Mouse (Mus musculus): Measurements from ENCODE around the gene B9d1. TPM values are rescaled to one million over a fixed set of nuclear protein-coding genes. Genes with fewer than 3 reads are reported as not detected.
A peak's percentile ranks its signal among the peaks of the same experiment; 100 is the strongest.

Gene B9d1
- polyA plus RNA-seq, 1 experiment from 2014 or later: 16.8 TPM

- Histone ChIP-seq H3K27ac (ENCODE audit: low read length) (no peak overlapping the region), H3K36me3 (ENCODE audit: insufficient read depth, low read length) (no peaks in the 10 kb centered on the region), H3K4me3 (ENCODE audit: low read depth, low read length) (no peak overlapping the region), H3K9me3 (ENCODE audit: low read length) (no peaks in the 10 kb centered on the region), H3K9ac (replicated peaks; ENCODE audit: low read depth) (no peak overlapping the region), H3K4me1 (ENCODE audit: insufficient read depth, low read depth, low read length) (0 out of 2 replicates have a peak, but pooled peaks cover 3% of the 10 kb centered on the region), H3K27me3 (replicated peaks; ENCODE audit: insufficient read depth, low read length) (no peaks in the 10 kb centered on the region), H3K4me2 (replicated peaks; ENCODE audit: low read depth, low read length) (no peak overlapping the region)
- ATAC-seq (no peak), DNase-seq (ENCODE audit: low spot score) (no peak)
- WGBS: 66% methylated on average over 4 of the region's 4 CpGs
- TF ChIP-seq CTCF (IDR thresholded peaks at IDR 0.05) (no peak), EP300 (IDR thresholded peaks at IDR 0.05) (no peak)
Measured at GRCm38 (mm10) chr11:61473630-61474029, 31.3 kb upstream of the B9d1 start.

- H3K4me1 ChIP-seq (ENCODE audit: insufficient read depth, low read depth, low read length): no peaks in the 10 kb centered on the region
- WGBS: 35% methylated on average over 12 of the region's 12 CpGs
- H3K9me3 ChIP-seq (ENCODE audit: low read length): no peaks in the 10 kb centered on the region
- no peaks in the 10 kb centered on the region for H3K27me3 ChIP-seq (replicated peaks; ENCODE audit: insufficient read depth, low read length)
- no peak overlapping the region for H3K27ac ChIP-seq (ENCODE audit: low read length)
- DNase-seq (ENCODE audit: low spot score) (peak; percentile 65), ATAC-seq (0 out of 2 replicates have a peak, but pooled peaks have one; percentile 37)
- TF ChIP-seq CTCF (IDR thresholded peaks at IDR 0.05) (no peak), EP300 (IDR thresholded peaks at IDR 0.05) (no peak)
- no peak overlapping the region for H3K9ac ChIP-seq (replicated peaks; ENCODE audit: low read depth)
- peak overlapping the region; percentile 17; the same call in 1 of the 2 replicates for H3K4me3 ChIP-seq (ENCODE audit: low read depth, low read length)
- no peaks in the 10 kb centered on the region for H3K36me3 ChIP-seq (ENCODE audit: insufficient read depth, low read length)
- H3K4me2 ChIP-seq (replicated peaks; ENCODE audit: low read depth, low read length): peak overlapping the region; percentile 48
Measured at GRCm38 (mm10) chr11:61476786-61477382, 28.1 kb upstream of the B9d1 start.

- ATAC-seq: no peak
Measured at GRCm38 (mm10) chr11:61477566-61478508, 27.1 kb upstream of the B9d1 start.

GRCm38 (mm10) chr11:61478788-61479187 is 26.2 kb upstream of the B9d1 start:
- H3K9ac ChIP-seq (replicated peaks; ENCODE audit: low read depth): no peak overlapping the region
- H3K4me1 ChIP-seq (ENCODE audit: insufficient read depth, low read depth, low read length): no peaks in the 10 kb centered on the region
- H3K36me3 ChIP-seq (ENCODE audit: insufficient read depth, low read length): no peaks in the 10 kb centered on the region
- H3K9me3 ChIP-seq (ENCODE audit: low read length): no peaks in the 10 kb centered on the region
- ATAC-seq (no peak), DNase-seq (ENCODE audit: low spot score) (no peak)
- H3K27me3 ChIP-seq (replicated peaks; ENCODE audit: insufficient read depth, low read length): no peaks in the 10 kb centered on the region
- 80% methylated on average over 4 of the region's 4 CpGs for WGBS
- no peak for TF ChIP-seq EP300 (IDR thresholded peaks at IDR 0.05)
- no peak for TF ChIP-seq CTCF (IDR thresholded peaks at IDR 0.05)
- H3K4me2 ChIP-seq (replicated peaks; ENCODE audit: low read depth, low read length): no peak overlapping the region
- no peak overlapping the region for H3K4me3 ChIP-seq (ENCODE audit: low read depth, low read length)
- H3K27ac ChIP-seq (ENCODE audit: low read length): no peak overlapping the region

More at GRCm38 (mm10) chr11:61477566-61478508, 27.1 kb upstream of the B9d1 start:
- no peaks in the 10 kb centered on the region for H3K9me3 ChIP-seq (ENCODE audit: low read length)
- WGBS: 60% methylated on average over 17 of the region's 17 CpGs
- no peaks in the 10 kb centered on the region for H3K36me3 ChIP-seq (ENCODE audit: insufficient read depth, low read length)
- TF ChIP-seq EP300 (IDR thresholded peaks at IDR 0.05): no peak
- no peak for TF ChIP-seq CTCF (IDR thresholded peaks at IDR 0.05)
- H3K9ac ChIP-seq (replicated peaks; ENCODE audit: low read depth): no peak overlapping the region
- no peak for DNase-seq (ENCODE audit: low spot score)
- H3K27me3 ChIP-seq (replicated peaks; ENCODE audit: insufficient read depth, low read length): no peaks in the 10 kb centered on the region
- H3K4me3 ChIP-seq (ENCODE audit: low read depth, low read length): peak overlapping the region; percentile 17; the same call in 1 of the 2 replicates
- H3K4me2 ChIP-seq (replicated peaks; ENCODE audit: low read depth, low read length): peak overlapping the region; percentile 48
- H3K4me1 ChIP-seq (ENCODE audit: insufficient read depth, low read depth, low read length): no peaks in the 10 kb centered on the region
- no peak overlapping the region for H3K27ac ChIP-seq (ENCODE audit: low read length)

GRCm38 (mm10) chr11:61481239-61482090 is 23.5 kb upstream of the B9d1 start:
- no peak overlapping the region for H3K4me3 ChIP-seq (ENCODE audit: low read depth, low read length)
- WGBS: 50% methylated on average over 9 of the region's 9 CpGs
- DNase-seq (ENCODE audit: low spot score): no peak
- H3K36me3 ChIP-seq (ENCODE audit: insufficient read depth, low read length): no peaks in the 10 kb centered on the region
- H3K4me2 ChIP-seq (replicated peaks; ENCODE audit: low read depth, low read length): no peak overlapping the region
- no peaks in the 10 kb centered on the region for H3K4me1 ChIP-seq (ENCODE audit: insufficient read depth, low read depth, low read length)
- no peak overlapping the region for H3K9ac ChIP-seq (replicated peaks; ENCODE audit: low read depth)
- ATAC-seq: no peak
- TF ChIP-seq CTCF (IDR thresholded peaks at IDR 0.05) (no peak), EP300 (IDR thresholded peaks at IDR 0.05) (no peak)
- H3K27me3 ChIP-seq (replicated peaks; ENCODE audit: insufficient read depth, low read length): no peaks in the 10 kb centered on the region
- no peak overlapping the region for H3K27ac ChIP-seq (ENCODE audit: low read length)
- no peaks in the 10 kb centered on the region for H3K9me3 ChIP-seq (ENCODE audit: low read length)

All from lung, postnatal 0 days (tissue).